Mouse (Mus musculus) thymus, adult 2 months (tissue): ENCODE measurements around the gene Smg5. TPM values are rescaled to one million over a fixed set of nuclear protein-coding genes. Genes with fewer than 3 reads are reported as not detected.

Experiments used
- DNase-seq: peaks from one replicate; pipeline ENCODE4 v3.0.0; 2021
- H3K27ac ChIP-seq: fragments of 200-500 bp; 2 replicates; pipeline ENCODE4 v1.5.1; 2012; ENCODE audit warnings: low read length, control low read depth; ENCODE audit not compliant: control insufficient read depth, insufficient read depth
- H3K27me3 ChIP-seq: fragments of 200-500 bp; 2 replicates; pipeline ENCODE4 v1.6.1; 2012; ENCODE audit warnings: mild to moderate bottlenecking, low read length, moderate library complexity, mixed read lengths; ENCODE audit not compliant: control insufficient read depth, insufficient read depth
- H3K36me3 ChIP-seq: fragments of 200-500 bp; 2 replicates; pipeline ENCODE4 v1.6.1; 2012; ENCODE audit warnings: mild to moderate bottlenecking, low read length, moderate library complexity; ENCODE audit not compliant: control insufficient read depth, insufficient read depth
- H3K4me1 ChIP-seq: fragments of 200-500 bp; replicated peaks from 2 replicates; pipeline ENCODE4 v1.6.1; 2012; ENCODE audit warnings: low read length; ENCODE audit not compliant: control insufficient read depth, insufficient read depth
- H3K4me3 ChIP-seq: fragments of 200-500 bp; 2 replicates; pipeline ENCODE4 v1.5.1; 2012; ENCODE audit warnings: mild to moderate bottlenecking, low read length, control low read depth, moderate library complexity; ENCODE audit not compliant: control insufficient read depth, insufficient read depth
- CTCF ChIP-seq: fragments of 200-500 bp; IDR thresholded peaks from 2 replicates; pipeline ENCODE4 v1.5.1; 2012; ENCODE audit warnings: mild to moderate bottlenecking, control low read depth, low read length, moderate library complexity, borderline replicate concordance; ENCODE audit not compliant: control insufficient read depth, poor library complexity, insufficient read depth; ENCODE audit errors: extremely low read depth
- POLR2A ChIP-seq: fragments of 200-500 bp; IDR thresholded peaks from 2 replicates; pipeline ENCODE4 v1.6.1; 2012; ENCODE audit warnings: mild to moderate bottlenecking, low read length, control low read depth, moderate library complexity; ENCODE audit not compliant: control insufficient read depth, poor library complexity, insufficient read depth; ENCODE audit errors: extremely low read depth
- WGBS: fragments of 180-500 bp; shearing (Covaris S2); methylation state at CpG from one replicate; pipeline ENCODE4 v1.1.7; 2018; 5-methylcytosine and 5-hydroxymethylcytosine counted together
- polyA plus RNA-seq: library from polyadenylated mRNA; depleted of rRNA; stranded (reverse); fragments of >200 nt; gene quantifications from 2 replicates; pipeline ENCODE4 v1.2.3, GENCODE M21; 2012; rRNA removed

Smg5 gene
- polyA plus RNA-seq, 1 experiment, result 159 TPM

DNA sequence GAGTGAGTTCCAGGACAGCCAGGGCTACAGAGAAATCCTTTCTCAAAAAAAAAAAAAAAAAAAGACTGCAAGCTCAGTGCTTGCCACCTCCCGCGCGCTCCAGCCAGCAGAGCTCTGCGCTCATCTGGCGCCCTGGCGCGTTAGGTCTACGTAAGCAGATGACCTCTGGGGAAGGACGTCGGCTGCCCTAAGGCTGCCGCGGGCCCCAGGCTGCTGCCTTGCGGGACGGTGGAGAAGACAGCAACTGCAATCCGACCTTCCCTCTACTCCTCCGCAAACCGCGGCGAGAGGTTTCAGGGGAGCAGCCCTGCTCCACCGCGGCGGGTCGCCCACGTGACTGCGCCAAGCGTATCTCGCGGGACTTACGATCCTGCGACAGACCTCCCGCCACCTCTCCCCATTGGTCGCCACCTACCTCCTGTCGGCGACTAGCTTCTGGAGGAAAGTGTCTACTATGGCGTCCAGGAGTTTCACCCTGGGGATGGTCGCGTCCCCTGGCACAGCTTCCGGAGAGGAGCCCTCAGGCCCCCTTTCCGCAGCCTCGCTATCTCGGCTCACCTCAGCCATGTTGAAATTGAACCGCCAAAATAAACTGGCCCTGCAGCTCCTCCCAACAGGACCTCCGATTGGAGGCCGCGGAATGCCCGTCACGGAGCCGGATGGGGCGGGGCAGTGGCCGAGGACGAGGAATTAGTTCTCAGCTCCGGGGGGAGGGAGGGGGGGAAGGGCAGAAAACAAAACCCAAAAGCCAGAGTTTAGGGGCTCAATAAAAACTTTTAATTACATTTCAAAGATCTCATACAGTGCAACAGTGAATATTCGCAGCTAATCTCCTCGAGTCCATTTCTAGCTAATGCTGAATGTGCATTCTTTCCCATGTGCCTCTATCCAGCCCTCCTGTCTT is 73.9 kb downstream of the Smg5 start, which contains the start of gene Pmf1:
TSS of gene Pmf1 (minus strand) at position 591 of the 904 bp plus-strand sequence.
- Histone ChIP-seq H3K27ac (peak within 1 kb of the TSS; percentile 82), H3K4me3 (peak within 1 kb of the TSS; percentile 90), H3K27me3 (no peaks in the 10 kb centered on the region), H3K4me1 (peaks cover 13% of the 10 kb centered on the region), H3K36me3 (peaks cover 3% of the 10 kb centered on the region; the same call in 1 of the 2 replicates)
- under 1% methylated on average over 54 of the region's 54 CpGs for WGBS
- DNase-seq, result peak; percentile 92
- TF ChIP-seq CTCF (peak; percentile 54; the same call in 1 of the 2 replicates), POLR2A (peak; percentile 92)

DNA sequence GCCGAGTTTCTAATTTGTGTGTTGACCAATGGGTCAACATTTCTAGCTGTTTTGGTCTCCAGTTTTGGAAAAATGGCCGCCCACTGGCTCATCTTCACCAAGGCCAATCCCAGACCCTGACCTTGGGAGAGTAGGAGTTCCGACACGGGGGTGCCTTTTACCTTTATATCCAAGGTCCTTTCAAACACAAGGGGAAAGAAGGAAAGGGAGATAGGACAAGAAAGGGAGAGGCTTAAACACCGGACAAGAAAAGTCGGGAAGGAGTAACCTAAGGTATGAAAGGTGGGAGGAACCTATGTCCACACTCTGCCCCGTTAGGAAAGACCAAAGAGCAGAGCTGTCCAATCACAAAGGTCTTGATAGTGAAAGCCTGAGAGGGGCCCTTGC is 74.6 kb downstream of the Smg5 start:
- H3K4me1 ChIP-seq, result peaks cover 13% of the 10 kb centered on the region
- peak overlapping the region; percentile 51; the same call in 1 of the 2 replicates for H3K27ac ChIP-seq
- no peaks in the 10 kb centered on the region for H3K27me3 ChIP-seq
- peaks cover 3% of the 10 kb centered on the region; the same call in 1 of the 2 replicates for H3K36me3 ChIP-seq
- 50% methylated on average over 7 of the region's 7 CpGs for WGBS
- peak; percentile 18 for DNase-seq
- TF ChIP-seq POLR2A (no peak), CTCF (no peak)
- peak overlapping the region; percentile 6; the same call in 1 of the 2 replicates for H3K4me3 ChIP-seq

DNA sequence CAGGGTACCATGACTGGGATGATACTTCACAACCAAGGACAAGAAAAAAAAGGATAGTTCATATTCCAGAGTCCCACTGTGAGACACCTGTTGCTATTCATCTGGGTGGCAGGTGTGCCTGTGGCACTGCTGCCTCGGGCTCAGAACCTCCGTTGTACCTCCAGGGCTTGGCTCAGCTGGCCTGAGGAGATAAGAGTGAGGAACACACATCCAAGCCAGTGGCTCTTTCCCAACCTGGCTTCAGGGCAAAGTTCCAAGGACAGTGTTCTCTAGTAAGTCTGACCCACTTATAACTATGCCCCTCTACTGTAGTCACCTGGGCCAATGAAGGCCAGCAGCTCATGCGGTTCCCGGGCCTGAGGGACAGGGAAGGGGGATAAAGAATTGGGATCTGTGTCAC is 75.6 kb downstream of the Smg5 start:
- TF ChIP-seq POLR2A (no peak), CTCF (no peak)
- Histone ChIP-seq H3K27ac (no peak overlapping the region), H3K4me3 (no peak overlapping the region), H3K4me1 (peaks cover 13% of the 10 kb centered on the region), H3K36me3 (peaks cover 13% of the 10 kb centered on the region; the same call in 1 of the 2 replicates), H3K27me3 (no peaks in the 10 kb centered on the region)
- WGBS, result 89% methylated on average over 4 of the region's 4 CpGs
- no peak for DNase-seq

Other genes starting within 250 kb of the Smg5 start
- 343 and 377 TPM in 2 replicates for gene Mef2d, start 193.9 kb upstream of the Smg5 start, polyA plus RNA-seq
- 2.5 and 2.7 TPM in 2 replicates for gene Rhbg, start 81.6 kb upstream of the Smg5 start, polyA plus RNA-seq
- 0.11 TPM in 1 of 2 replicates, not detected in the other for gene Gm38392, start 49.0 kb upstream of the Smg5 start, polyA plus RNA-seq
- 2.8 and 3.3 TPM in 2 replicates for gene Tsacc, start 39.3 kb upstream of the Smg5 start, polyA plus RNA-seq
- gene Cct3, start 39.1 kb upstream of the Smg5 start, polyA plus RNA-seq, result 166 and 205 TPM in 2 replicates
- gene Glmp, start 11.2 kb upstream of the Smg5 start, polyA plus RNA-seq, result 201 and 237 TPM in 2 replicates
- gene Tmem79, start 112 bp upstream of the Smg5 start, polyA plus RNA-seq, result 8.9 and 10.4 TPM in 2 replicates
- gene Paqr6, start 28.3 kb downstream of the Smg5 start, polyA plus RNA-seq, result 1.2 and 2.0 TPM in 2 replicates
- gene Bglap3, start 36.5 kb downstream of the Smg5 start, polyA plus RNA-seq, result 1.2 and 2.6 TPM in 2 replicates
- gene Bglap2, start 42.4 kb downstream of the Smg5 start, polyA plus RNA-seq, result 2.2 and 3.8 TPM in 2 replicates
- 1.5 and 2.7 TPM in 2 replicates for gene Bglap, start 48.2 kb downstream of the Smg5 start, polyA plus RNA-seq
- 138 and 151 TPM in 2 replicates for gene Pmf1, start 74.1 kb downstream of the Smg5 start, polyA plus RNA-seq
- gene Slc25a44, start 88.9 kb downstream of the Smg5 start, polyA plus RNA-seq, result 30.8 and 32.5 TPM in 2 replicates
- gene Sema4a, start 124.9 kb downstream of the Smg5 start, polyA plus RNA-seq, result 99.3 and 109 TPM in 2 replicates
- gene Lmna, start 173.7 kb downstream of the Smg5 start, polyA plus RNA-seq, result 59.3 and 61.1 TPM in 2 replicates
- 22.0 and 24.2 TPM in 2 replicates for gene Mex3a, start 196.1 kb downstream of the Smg5 start, polyA plus RNA-seq
- 6.3 and 9.3 TPM in 2 replicates for gene Rab25, start 212.0 kb downstream of the Smg5 start, polyA plus RNA-seq
- 128 and 141 TPM in 2 replicates for gene Lamtor2, start 216.8 kb downstream of the Smg5 start, polyA plus RNA-seq
- 80.5 and 82.1 TPM in 2 replicates for gene Ubqln4, start 217.5 kb downstream of the Smg5 start, polyA plus RNA-seq
- 196 and 206 TPM in 2 replicates for gene Ssr2, start 239.6 kb downstream of the Smg5 start, polyA plus RNA-seq